Mouse (Mus musculus): ENCODE results near the gene Prdm11.

- no peak for TF ChIP-seq CTCF (IDR thresholded peaks at IDR 0.05; ENCODE audit: extremely low read depth, insufficient read depth, insufficient read length, insufficient replicate concordance)
- no peak for TF ChIP-seq POLR2A (IDR thresholded peaks at IDR 0.05; ENCODE audit: low read depth, low read length)
Observed at GRCm38 (mm10) chr2:92991976-92992375, 54.0 kb downstream of the Prdm11 start.
